Mouse (Mus musculus): ENCODE data around the gene Rabep2. TPM values are rescaled to one million over a fixed set of nuclear protein-coding genes. Genes with fewer than 3 reads are reported as not detected.

Gene Rabep2
- polyA plus RNA-seq, 1 experiment from 2014 or later = 20.2 TPM

DNA sequence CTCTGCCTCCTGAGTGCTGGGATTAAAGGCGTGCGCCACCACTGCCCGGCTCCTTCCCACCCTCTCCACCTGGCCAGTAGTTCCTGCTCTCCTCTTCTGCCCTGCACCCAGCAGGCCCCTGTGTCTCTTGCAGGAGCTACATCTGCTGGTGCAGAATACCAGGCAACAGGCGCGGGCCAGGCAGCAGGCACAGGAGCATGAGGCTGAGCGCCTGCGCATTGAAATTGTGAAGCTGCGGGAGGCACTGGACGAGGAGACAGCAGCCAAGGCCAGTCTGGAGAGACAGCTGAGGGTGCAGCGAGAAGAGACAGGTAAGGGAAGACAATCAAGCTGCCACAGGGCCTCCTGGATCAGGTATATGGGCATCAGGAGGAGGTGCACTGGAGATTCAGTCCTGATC is 15.4 kb downstream of the Rabep2 start:
- Histone ChIP-seq H3K27me3 (ENCODE audit: control insufficient read depth, insufficient read depth, low read length) (no peaks in the 10 kb centered on the region), H3K9ac (ENCODE audit: low read depth, low read length) (no peak overlapping the region), H3K4me2 (replicated peaks; ENCODE audit: low read depth, low read length) (no peak overlapping the region), H3K9me3 (ENCODE audit: control insufficient read depth, low read length) (no peaks in the 10 kb centered on the region), H3K4me1 (replicated peaks; ENCODE audit: control insufficient read depth, insufficient read depth, low read length) (no peaks in the 10 kb centered on the region), H3K27ac (ENCODE audit: low read depth, low read length) (no peak overlapping the region), H3K4me3 (ENCODE audit: low read depth, low read length) (no peak overlapping the region), H3K36me3 (ENCODE audit: control insufficient read depth, insufficient read depth, low read length) (no peaks in the 10 kb centered on the region; the same call in 1 of the 2 replicates)
- DNase-seq (ENCODE audit: low spot score) (no peak), ATAC-seq (ENCODE audit: low FRiP score) (no peak)
- WGBS = 92% methylated on average over 10 of the region's 10 CpGs

DNA sequence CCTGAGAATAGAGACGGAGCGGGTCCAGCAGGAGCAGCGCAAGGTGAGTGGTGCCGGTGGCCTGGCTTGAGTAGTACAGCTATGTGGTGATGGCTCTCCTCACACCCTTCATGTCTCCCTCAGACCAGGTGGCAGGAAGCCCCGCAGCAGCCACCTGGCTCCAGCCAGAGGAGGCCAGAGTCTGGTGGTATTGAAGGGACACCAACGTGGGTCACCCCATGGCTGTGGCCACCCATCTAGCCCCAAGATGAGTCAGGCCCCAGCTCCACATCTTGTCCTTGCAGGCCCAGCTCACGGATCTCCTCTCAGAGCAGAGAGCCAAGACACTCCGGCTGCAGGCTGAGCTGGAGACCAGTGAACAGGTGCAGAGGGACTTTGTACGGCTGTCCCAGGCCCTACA is 16.0 kb downstream of the Rabep2 start:
- Histone ChIP-seq H3K27me3 (ENCODE audit: control insufficient read depth, insufficient read depth, low read length) (no peaks in the 10 kb centered on the region), H3K36me3 (ENCODE audit: control insufficient read depth, insufficient read depth, low read length) (no peaks in the 10 kb centered on the region; the same call in 1 of the 2 replicates), H3K4me1 (replicated peaks; ENCODE audit: control insufficient read depth, insufficient read depth, low read length) (no peaks in the 10 kb centered on the region), H3K4me3 (ENCODE audit: low read depth, low read length) (no peak overlapping the region), H3K27ac (ENCODE audit: low read depth, low read length) (no peak overlapping the region), H3K9me3 (ENCODE audit: control insufficient read depth, low read length) (no peaks in the 10 kb centered on the region), H3K9ac (ENCODE audit: low read depth, low read length) (no peak overlapping the region), H3K4me2 (replicated peaks; ENCODE audit: low read depth, low read length) (no peak overlapping the region)
- WGBS = 90% methylated on average over 9 of the region's 9 CpGs
- no peak for DNase-seq (ENCODE audit: low spot score)
- ATAC-seq (ENCODE audit: low FRiP score) = no peak

DNA sequence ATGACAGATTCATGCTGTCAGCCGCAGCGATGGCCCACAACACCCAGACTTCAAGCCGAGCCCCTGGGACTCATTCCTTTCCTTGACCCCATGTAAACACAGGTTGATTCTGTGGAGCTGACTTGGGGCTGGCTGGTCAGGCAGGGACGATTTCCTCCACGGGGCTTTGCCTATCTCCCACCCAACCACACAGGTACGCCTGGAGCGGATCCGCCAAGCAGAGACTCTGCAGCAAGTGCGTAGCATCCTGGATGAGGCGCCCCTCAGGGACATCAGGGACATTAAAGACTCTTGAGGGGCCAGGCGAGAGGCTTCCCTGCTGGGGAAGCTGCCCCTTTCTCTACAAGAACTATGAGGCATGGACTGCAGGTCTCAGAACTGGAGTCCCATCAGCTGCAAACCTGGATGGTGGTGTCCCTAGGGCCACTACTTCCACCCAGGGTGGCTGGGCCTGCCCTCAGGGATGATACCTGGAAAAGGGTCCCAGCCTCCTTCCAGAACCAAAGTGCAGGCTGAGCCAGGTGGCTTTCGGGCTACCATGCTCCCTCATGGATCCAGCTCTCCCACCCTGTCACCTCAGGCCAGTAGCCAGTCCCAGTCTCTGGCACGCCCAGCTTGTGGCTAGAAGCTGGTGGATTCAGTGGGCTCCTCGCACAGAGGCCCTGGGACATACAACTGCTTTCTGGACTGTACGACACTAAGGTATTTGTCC is 16.7 kb downstream of the Rabep2 start:
- ATAC-seq (ENCODE audit: low FRiP score) = no peak
- WGBS = 93% methylated on average over 15 of the region's 15 CpGs

DNA sequence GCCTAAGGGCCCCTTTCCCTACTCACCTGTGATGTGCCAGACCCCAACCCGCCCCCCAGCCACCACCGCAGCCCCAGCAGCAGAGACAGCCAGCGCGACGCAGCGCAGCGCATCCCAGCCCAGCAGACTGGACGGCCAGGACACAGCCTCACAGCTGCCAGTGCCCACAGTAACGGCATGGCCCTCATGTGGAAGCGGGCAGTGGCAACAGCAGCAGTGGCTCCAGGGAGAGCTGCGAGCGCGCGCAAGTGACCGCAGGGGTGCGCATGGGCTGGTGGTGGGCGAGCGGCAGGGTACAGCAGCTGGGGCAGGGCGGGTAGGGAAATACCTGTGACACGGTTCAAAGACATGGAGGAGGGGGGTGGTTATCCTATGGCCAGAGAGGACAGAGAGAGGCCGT is 17.7 kb downstream of the Rabep2 start:
- Histone ChIP-seq H3K4me3 (ENCODE audit: low read depth, low read length) (no peak overlapping the region), H3K4me1 (replicated peaks; ENCODE audit: control insufficient read depth, insufficient read depth, low read length) (no peaks in the 10 kb centered on the region), H3K27me3 (ENCODE audit: control insufficient read depth, insufficient read depth, low read length) (no peaks in the 10 kb centered on the region), H3K9ac (ENCODE audit: low read depth, low read length) (no peak overlapping the region), H3K27ac (ENCODE audit: low read depth, low read length) (no peak overlapping the region), H3K4me2 (replicated peaks; ENCODE audit: low read depth, low read length) (no peak overlapping the region), H3K36me3 (ENCODE audit: control insufficient read depth, insufficient read depth, low read length) (no peaks in the 10 kb centered on the region; the same call in 1 of the 2 replicates), H3K9me3 (ENCODE audit: control insufficient read depth, low read length) (no peaks in the 10 kb centered on the region)
- ATAC-seq (ENCODE audit: low FRiP score) = no peak
- no peak for DNase-seq (ENCODE audit: low spot score)
- 93% methylated on average over 21 of the region's 21 CpGs for WGBS

More for the DNA sequence above, 16.7 kb downstream of the Rabep2 start:
- Histone ChIP-seq H3K9me3 (ENCODE audit: control insufficient read depth, low read length) (no peaks in the 10 kb centered on the region), H3K4me3 (ENCODE audit: low read depth, low read length) (no peak overlapping the region), H3K4me2 (replicated peaks; ENCODE audit: low read depth, low read length) (no peak overlapping the region), H3K9ac (ENCODE audit: low read depth, low read length) (no peak overlapping the region), H3K36me3 (ENCODE audit: control insufficient read depth, insufficient read depth, low read length) (no peaks in the 10 kb centered on the region; the same call in 1 of the 2 replicates), H3K4me1 (replicated peaks; ENCODE audit: control insufficient read depth, insufficient read depth, low read length) (no peaks in the 10 kb centered on the region), H3K27ac (ENCODE audit: low read depth, low read length) (no peak overlapping the region), H3K27me3 (ENCODE audit: control insufficient read depth, insufficient read depth, low read length) (no peaks in the 10 kb centered on the region)
- no peak for DNase-seq (ENCODE audit: low spot score)

DNA sequence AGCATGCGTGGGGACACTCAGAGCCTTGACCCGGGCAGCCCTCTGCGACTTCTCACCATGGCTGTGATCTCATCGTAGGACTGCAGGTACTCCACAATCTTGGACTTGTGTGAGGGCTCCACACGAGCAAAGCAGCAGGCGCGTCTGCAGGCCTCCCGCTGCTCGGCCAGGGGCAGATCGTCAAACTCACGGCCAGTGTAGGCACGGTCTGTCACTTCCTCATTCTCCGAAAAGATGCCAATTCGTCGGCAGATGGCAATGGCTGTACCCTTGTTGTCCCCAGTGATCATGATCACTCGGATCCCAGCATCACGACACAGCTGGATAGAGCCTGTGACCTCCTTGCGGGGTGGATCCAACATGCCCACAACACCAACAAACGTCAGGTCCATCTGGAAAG is 19.9 kb downstream of the Rabep2 start:
- no peak for ATAC-seq (ENCODE audit: low FRiP score)

GRCm38 (mm10) chr7:126449991-126450390 is 21.4 kb downstream of the Rabep2 start:
- Histone ChIP-seq H3K36me3 (ENCODE audit: control insufficient read depth, insufficient read depth, low read length) (no peaks in the 10 kb centered on the region), H3K27ac (ENCODE audit: low read depth, low read length) (no peak overlapping the region), H3K27me3 (ENCODE audit: control insufficient read depth, insufficient read depth, low read length) (no peaks in the 10 kb centered on the region), H3K4me2 (replicated peaks; ENCODE audit: low read depth, low read length) (no peak overlapping the region), H3K4me3 (ENCODE audit: low read depth, low read length) (no peak overlapping the region), H3K9ac (ENCODE audit: low read depth, low read length) (no peak overlapping the region), H3K4me1 (replicated peaks; ENCODE audit: control insufficient read depth, insufficient read depth, low read length) (no peaks in the 10 kb centered on the region), H3K9me3 (ENCODE audit: control insufficient read depth, low read length) (no peaks in the 10 kb centered on the region)
- ATAC-seq (ENCODE audit: low FRiP score) = no peak
- no peak for DNase-seq (ENCODE audit: low spot score)
- 92% methylated on average over 18 of the region's 18 CpGs for WGBS

More for the DNA sequence above, 19.9 kb downstream of the Rabep2 start:
- no peaks in the 10 kb centered on the region for H3K27me3 ChIP-seq (ENCODE audit: control insufficient read depth, insufficient read depth, low read length)
- no peak overlapping the region for H3K27ac ChIP-seq (ENCODE audit: low read depth, low read length)
- H3K4me1 ChIP-seq (replicated peaks; ENCODE audit: control insufficient read depth, insufficient read depth, low read length) = no peaks in the 10 kb centered on the region
- WGBS = 93% methylated on average over 19 of the region's 19 CpGs
- no peaks in the 10 kb centered on the region; the same call in 1 of the 2 replicates for H3K36me3 ChIP-seq (ENCODE audit: control insufficient read depth, insufficient read depth, low read length)
- H3K9ac ChIP-seq (ENCODE audit: low read depth, low read length) = no peak overlapping the region
- DNase-seq (ENCODE audit: low spot score) = no peak
- no peaks in the 10 kb centered on the region for H3K9me3 ChIP-seq (ENCODE audit: control insufficient read depth, low read length)
- no peak overlapping the region for H3K4me3 ChIP-seq (ENCODE audit: low read depth, low read length)
- no peak overlapping the region for H3K4me2 ChIP-seq (replicated peaks; ENCODE audit: low read depth, low read length)

- Histone ChIP-seq H3K36me3 (ENCODE audit: control insufficient read depth, insufficient read depth, low read length) (no peaks in the 10 kb centered on the region), H3K9ac (ENCODE audit: low read depth, low read length) (no peak overlapping the region), H3K27me3 (ENCODE audit: control insufficient read depth, insufficient read depth, low read length) (no peaks in the 10 kb centered on the region), H3K4me3 (ENCODE audit: low read depth, low read length) (no peak overlapping the region), H3K9me3 (ENCODE audit: control insufficient read depth, low read length) (no peaks in the 10 kb centered on the region), H3K4me2 (replicated peaks; ENCODE audit: low read depth, low read length) (no peak overlapping the region), H3K27ac (ENCODE audit: low read depth, low read length) (no peak overlapping the region), H3K4me1 (replicated peaks; ENCODE audit: control insufficient read depth, insufficient read depth, low read length) (no peaks in the 10 kb centered on the region)
- no peak for DNase-seq (ENCODE audit: low spot score)
- 86% methylated on average over 6 of the region's 6 CpGs for WGBS
- no peak for ATAC-seq (ENCODE audit: low FRiP score)
Observed at GRCm38 (mm10) chr7:126450641-126451040, 22.1 kb downstream of the Rabep2 start.

- H3K27me3 ChIP-seq (ENCODE audit: control insufficient read depth, insufficient read depth, low read length) = no peaks in the 10 kb centered on the region
- H3K4me3 ChIP-seq (ENCODE audit: low read depth, low read length) = no peak overlapping the region
- no peaks in the 10 kb centered on the region for H3K9me3 ChIP-seq (ENCODE audit: control insufficient read depth, low read length)
- no peak overlapping the region for H3K9ac ChIP-seq (ENCODE audit: low read depth, low read length)
- H3K4me1 ChIP-seq (replicated peaks; ENCODE audit: control insufficient read depth, insufficient read depth, low read length) = no peaks in the 10 kb centered on the region
- H3K27ac ChIP-seq (ENCODE audit: low read depth, low read length) = no peak overlapping the region
- ATAC-seq (ENCODE audit: low FRiP score) (no peak), DNase-seq (ENCODE audit: low spot score) (no peak)
- H3K4me2 ChIP-seq (replicated peaks; ENCODE audit: low read depth, low read length) = no peak overlapping the region
- 92% methylated on average over 3 of the region's 3 CpGs for WGBS
- no peaks in the 10 kb centered on the region for H3K36me3 ChIP-seq (ENCODE audit: control insufficient read depth, insufficient read depth, low read length)
Observed at GRCm38 (mm10) chr7:126452244-126452643, 23.7 kb downstream of the Rabep2 start.

DNA sequence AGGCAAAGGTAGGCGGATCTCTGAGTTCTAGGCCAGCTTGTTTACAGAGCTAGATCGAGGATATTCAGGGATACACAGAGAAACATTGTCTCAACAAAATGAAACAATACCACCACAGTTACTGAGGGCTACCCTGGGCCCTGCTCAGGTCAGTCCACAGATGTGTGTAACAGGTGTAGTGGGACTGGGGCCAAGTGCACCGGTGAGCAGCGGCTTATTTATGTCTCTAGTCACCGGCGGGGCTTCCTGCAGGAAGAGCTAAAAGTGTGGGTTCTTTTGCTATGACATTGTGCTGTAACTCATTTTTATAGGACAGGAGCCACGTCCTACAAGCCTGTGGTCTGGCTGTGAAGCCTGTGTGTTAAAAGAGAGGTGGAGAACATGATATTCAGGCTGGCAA is 25.3 kb downstream of the Rabep2 start:
- no peaks in the 10 kb centered on the region for H3K27me3 ChIP-seq (ENCODE audit: control insufficient read depth, insufficient read depth, low read length)
- ATAC-seq (ENCODE audit: low FRiP score) (no peak), DNase-seq (ENCODE audit: low spot score) (no peak)
- no peaks in the 10 kb centered on the region for H3K36me3 ChIP-seq (ENCODE audit: control insufficient read depth, insufficient read depth, low read length)
- no peak overlapping the region for H3K4me3 ChIP-seq (ENCODE audit: low read depth, low read length)
- no peaks in the 10 kb centered on the region for H3K4me1 ChIP-seq (replicated peaks; ENCODE audit: control insufficient read depth, insufficient read depth, low read length)
- 84% methylated on average over 7 of the region's 7 CpGs for WGBS
- H3K9ac ChIP-seq (ENCODE audit: low read depth, low read length) = no peak overlapping the region
- H3K4me2 ChIP-seq (replicated peaks; ENCODE audit: low read depth, low read length) = no peak overlapping the region
- no peaks in the 10 kb centered on the region for H3K9me3 ChIP-seq (ENCODE audit: control insufficient read depth, low read length)
- H3K27ac ChIP-seq (ENCODE audit: low read depth, low read length) = no peak overlapping the region

Measured in hindbrain, embryonic 11.5 days (tissue).